Mouse (Mus musculus) erythroblast, embryonic 14.5 days (primary cell): ENCODE results near the gene Nol12. TPM values are rescaled to one million over a fixed set of nuclear protein-coding genes. Genes with fewer than 3 reads are reported as not detected.

Experiments
- H3K27me3 ChIP-seq: 2 replicates; pipeline ENCODE4 v1.6.1; 2012; ENCODE audit warnings: inconsistent platforms; ENCODE audit not compliant: control insufficient read depth
- H3K36me3 ChIP-seq: 2 replicates; pipeline ENCODE4 v1.6.1; 2012; ENCODE audit warnings: mild to moderate bottlenecking, inconsistent platforms; ENCODE audit not compliant: control insufficient read depth
- H3K4me1 ChIP-seq: 2 replicates; pipeline ENCODE4 v1.6.1; 2012; ENCODE audit warnings: inconsistent platforms; ENCODE audit not compliant: control insufficient read depth
- H3K4me3 ChIP-seq: replicated peaks from 2 replicates; pipeline ENCODE3; 2012; ENCODE audit warnings: moderate library complexity, mild to moderate bottlenecking, inconsistent platforms
- H3K9me3 ChIP-seq: 2 replicates; pipeline ENCODE4 v1.6.1; 2012; ENCODE audit warnings: low read length, inconsistent platforms, mixed read lengths; ENCODE audit not compliant: control insufficient read depth
- GATA1 ChIP-seq: IDR thresholded peaks from 2 replicates; pipeline ENCODE4 v1.6.1; 2012; ENCODE audit warnings: low read length, inconsistent platforms, mixed read lengths
- TAL1 ChIP-seq: IDR thresholded peaks from 3 replicates; pipeline ENCODE4 v1.6.1; 2012; ENCODE audit warnings: low read length, inconsistent platforms, mixed read lengths
- polyA plus RNA-seq: library from polyadenylated mRNA; stranded (reverse); fragments of >175 nt; gene quantifications from 2 replicates; pipeline ENCODE4 v1.2.3, GENCODE M21; 2012

The Nol12 gene
- polyA plus RNA-seq, 1 experiment, result 3.9 TPM

DNA sequence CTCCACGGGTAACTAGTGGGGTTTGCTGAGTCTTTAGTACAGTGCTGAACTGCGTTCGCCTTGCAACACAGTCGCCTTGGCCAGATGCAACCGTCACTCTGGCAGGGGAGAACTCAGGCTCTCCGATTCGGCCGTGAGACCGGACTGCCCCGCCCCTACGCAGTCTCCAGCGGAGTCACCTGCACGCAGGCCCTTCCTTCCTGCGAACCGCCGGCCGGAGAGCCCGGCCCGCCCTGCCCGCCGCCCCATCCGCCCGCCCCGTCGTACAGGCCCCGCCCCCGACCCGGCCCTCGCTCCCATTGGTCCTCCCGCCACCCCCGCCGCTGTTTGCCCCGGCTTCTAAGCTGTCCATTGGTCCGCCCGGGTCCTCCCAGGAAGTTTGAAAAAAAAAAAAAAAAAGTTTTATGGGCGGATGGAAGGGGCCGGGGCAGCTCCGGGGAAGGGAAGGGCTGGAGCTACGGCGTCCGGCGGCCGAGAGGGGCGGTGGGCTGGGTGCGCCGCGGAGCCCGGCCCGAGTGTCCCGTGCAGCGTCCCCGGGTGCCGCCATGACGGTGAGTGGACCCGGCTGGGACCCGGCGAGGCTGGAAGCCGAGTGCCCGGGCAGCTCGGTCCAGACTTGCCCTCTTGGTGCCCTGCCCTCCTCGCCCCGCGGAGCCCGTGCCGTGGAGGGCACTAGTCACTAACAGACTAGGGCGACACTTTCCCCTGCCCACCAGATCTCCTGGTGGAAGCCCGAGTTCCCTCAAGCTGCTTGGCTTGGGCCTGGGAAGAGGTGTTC, 48.1 kb downstream of the Nol12 start:
- no peak for TF ChIP-seq GATA1
- TF ChIP-seq TAL1, result no peak
- Histone ChIP-seq H3K36me3 (peaks cover 23% of the 10 kb centered on the region), H3K4me1 (peaks cover 56% of the 10 kb centered on the region)

DNA sequence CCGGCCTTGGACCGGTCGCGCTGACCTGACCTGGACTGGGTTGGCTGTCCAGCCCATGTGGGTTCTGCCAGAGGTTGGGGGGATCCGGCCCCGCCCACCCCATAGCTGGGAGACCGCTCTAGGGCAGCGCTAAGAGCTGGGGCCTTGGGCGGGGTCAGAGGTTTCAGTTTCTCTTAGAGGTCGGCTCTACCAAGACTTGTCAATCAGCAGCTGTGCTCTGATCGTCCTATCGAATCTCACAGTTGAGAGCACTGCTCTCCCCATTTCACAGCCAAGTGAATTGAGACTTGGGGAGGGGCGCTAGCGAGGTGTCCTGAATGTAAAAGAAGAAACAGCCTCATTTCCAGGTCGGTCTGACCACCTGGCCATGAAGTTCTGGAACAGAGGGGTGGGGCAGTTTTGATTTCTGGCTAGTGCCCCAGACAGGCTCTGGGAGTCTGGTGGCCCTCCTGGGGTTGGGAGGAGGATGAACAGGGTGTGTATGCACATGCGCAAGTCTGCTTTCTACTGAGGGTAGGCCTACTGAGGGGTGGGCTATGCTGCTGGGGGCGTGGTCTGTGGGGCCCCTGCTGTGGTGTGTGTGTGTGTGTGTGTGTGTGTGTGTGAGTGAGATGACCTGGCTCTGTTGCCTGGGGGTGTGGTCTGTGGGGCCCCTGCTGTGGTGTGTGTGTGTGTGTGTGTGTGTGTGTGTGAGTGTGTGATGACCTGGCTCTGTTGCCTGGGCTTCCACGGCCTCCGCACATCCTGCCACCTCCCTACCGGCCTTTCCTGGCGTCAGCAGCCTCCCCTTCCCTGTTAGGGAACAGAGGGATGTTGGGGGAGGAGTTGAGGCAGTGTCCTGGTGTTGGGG, 48.9 kb downstream of the Nol12 start:
- no peaks in the 10 kb centered on the region for H3K27me3 ChIP-seq
- no peak for TF ChIP-seq TAL1
- TF ChIP-seq GATA1, result no peak
- peaks cover 55% of the 10 kb centered on the region for H3K4me1 ChIP-seq

More for the DNA sequence above, 48.1 kb downstream of the Nol12 start:
- Histone ChIP-seq H3K4me3 (peak overlapping the region; percentile 86), H3K27me3 (no peaks in the 10 kb centered on the region), H3K9me3 (no peaks in the 10 kb centered on the region)

DNA sequence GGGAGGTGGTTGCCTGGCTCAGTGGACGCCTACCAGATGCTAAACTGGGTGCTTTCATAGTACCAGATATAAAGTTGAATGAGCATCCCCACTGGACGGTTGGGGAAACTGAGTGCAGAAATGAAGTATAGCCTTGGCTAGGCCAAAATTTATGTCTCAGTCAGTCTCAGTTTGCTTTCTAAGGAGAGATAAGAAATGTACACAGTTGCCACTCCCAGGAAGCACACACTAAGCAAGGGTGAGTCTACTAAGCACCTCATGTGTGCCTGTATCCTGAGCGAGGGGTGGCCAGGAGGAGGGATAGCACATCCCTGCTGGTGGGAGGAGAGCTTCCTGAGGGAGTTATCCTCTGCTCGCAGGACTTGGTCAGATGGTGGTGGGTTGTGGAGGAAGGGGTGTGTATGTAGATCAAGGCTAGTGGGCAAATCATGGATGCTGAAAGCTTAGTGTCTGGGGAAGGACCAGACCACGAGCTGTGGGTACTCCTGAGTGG, 49.6 kb downstream of the Nol12 start:
- Histone ChIP-seq H3K27me3 (no peaks in the 10 kb centered on the region), H3K36me3 (peaks cover 37% of the 10 kb centered on the region), H3K9me3 (no peaks in the 10 kb centered on the region), H3K4me1 (peaks cover 51% of the 10 kb centered on the region), H3K4me3 (peak overlapping the region; percentile 86)
- no peak for TF ChIP-seq GATA1
- TF ChIP-seq TAL1, result no peak

More for the DNA sequence above, 48.9 kb downstream of the Nol12 start:
- peaks cover 31% of the 10 kb centered on the region for H3K36me3 ChIP-seq
- H3K4me3 ChIP-seq, result peak overlapping the region; percentile 86
- no peaks in the 10 kb centered on the region for H3K9me3 ChIP-seq

DNA sequence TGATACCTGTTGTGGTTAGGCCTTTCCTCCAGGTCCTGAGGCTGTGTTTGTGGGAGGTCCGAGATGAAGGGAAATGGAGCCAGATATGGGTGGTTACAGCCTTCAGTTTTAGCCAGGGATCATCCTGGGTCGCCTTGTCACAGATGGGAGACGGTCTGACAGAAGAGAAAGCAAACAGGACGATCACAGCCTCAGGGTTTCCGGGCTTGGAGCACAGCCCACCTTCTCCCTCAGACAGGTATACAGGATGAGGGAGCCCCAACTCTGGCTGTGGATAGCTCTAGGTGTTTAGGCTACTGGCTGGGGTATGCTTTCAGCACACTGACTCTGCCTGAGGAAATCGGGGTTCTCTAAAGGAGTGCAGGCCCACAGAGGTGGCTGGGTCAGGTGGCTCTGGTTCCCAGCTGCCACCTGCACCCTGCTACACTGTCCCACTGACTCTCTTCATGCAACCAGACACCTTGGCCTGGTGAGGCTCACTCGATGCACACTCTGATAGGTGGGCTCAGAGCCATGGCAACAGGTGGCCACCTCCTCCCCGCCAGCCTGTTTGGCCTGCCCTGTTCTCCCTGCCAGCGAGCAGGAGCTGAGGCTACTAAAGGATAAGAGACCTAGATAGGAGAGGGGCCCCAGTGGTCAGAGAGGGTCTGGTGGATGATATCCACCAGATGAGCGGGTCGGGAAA, 51.9 kb downstream of the Nol12 start:
- Histone ChIP-seq H3K27me3 (no peaks in the 10 kb centered on the region), H3K4me1 (peaks cover 49% of the 10 kb centered on the region), H3K36me3 (peaks cover 61% of the 10 kb centered on the region), H3K9me3 (no peaks in the 10 kb centered on the region), H3K4me3 (no peak overlapping the region)
- TF ChIP-seq TAL1 (no peak), GATA1 (no peak)

DNA sequence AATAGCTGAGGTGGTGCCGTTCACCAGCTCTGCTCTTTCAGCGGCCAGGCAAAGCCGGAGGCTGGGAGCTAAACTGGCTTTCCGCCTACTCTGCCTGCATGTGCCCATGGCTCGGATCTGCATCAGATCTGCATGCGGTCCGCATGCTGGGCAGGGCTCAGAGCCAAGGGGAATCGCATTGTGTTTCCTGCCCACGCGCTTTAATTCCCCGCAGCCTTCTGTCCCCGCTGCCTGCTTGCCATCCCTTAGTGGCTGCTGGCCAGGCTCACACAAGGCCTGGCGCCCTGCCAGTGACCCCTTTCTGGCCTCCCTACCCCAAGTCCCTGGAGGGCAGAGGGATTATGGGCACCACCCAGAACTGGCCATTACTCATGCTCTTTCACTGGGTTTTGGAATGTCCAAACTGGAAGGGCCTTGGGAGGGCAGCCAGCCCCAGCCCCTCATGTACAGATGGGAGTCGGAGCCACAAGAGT, 53.8 kb downstream of the Nol12 start:
- Histone ChIP-seq H3K4me3 (no peak overlapping the region), H3K9me3 (no peaks in the 10 kb centered on the region), H3K36me3 (peaks cover 79% of the 10 kb centered on the region), H3K27me3 (no peaks in the 10 kb centered on the region), H3K4me1 (peaks cover 35% of the 10 kb centered on the region)
- TF ChIP-seq TAL1, result no peak
- TF ChIP-seq GATA1, result no peak

DNA sequence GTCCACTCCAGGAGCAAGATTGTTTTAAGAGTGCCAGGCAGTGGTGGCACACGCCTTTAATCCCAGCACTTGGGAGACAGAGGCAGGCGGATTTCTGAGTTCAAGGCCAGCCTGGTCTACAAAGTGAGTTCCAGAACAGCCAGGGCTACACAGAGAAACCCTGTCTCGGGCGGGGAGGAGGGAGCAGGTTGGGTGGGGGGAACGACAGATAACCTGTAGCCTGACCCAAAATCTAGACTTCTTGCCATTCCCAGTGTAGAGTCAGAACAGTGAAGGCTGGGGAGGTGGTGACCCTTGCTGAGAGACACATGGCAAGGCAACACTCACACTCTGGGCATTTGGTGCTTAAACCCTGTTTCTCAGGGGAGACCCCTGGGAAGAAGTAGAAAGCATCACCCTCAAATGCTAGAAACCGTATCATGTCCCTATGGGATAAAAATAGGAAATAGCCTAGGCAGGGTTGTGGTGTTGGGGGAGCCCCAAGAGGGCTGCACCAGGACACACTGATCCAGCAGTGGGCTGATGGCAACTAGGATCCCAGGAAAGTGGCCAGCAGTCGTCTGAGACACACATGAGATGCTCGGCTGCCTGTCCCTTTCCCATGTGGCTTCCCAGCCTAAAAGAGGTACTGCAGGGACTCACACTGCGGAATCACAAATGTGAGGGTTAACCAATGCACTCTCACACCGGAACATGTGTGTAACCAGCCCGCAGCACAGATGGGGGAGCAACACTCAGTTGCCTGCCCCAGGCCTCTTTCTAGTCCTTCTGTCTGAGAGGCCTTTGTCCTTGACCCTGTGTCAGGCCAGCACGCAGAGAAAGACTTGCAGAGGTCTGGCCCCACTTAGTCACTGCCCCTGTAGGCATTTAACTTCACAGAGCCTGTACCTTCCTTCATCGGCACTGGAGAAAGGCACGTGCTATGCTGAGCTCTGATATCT, 54.7 kb downstream of the Nol12 start:
- H3K27me3 ChIP-seq, result no peaks in the 10 kb centered on the region
- TF ChIP-seq TAL1, result no peak
- TF ChIP-seq GATA1, result no peak
- H3K9me3 ChIP-seq, result no peaks in the 10 kb centered on the region
- no peak overlapping the region for H3K4me3 ChIP-seq
- H3K36me3 ChIP-seq, result peaks cover 88% of the 10 kb centered on the region
- peaks cover 26% of the 10 kb centered on the region for H3K4me1 ChIP-seq

DNA sequence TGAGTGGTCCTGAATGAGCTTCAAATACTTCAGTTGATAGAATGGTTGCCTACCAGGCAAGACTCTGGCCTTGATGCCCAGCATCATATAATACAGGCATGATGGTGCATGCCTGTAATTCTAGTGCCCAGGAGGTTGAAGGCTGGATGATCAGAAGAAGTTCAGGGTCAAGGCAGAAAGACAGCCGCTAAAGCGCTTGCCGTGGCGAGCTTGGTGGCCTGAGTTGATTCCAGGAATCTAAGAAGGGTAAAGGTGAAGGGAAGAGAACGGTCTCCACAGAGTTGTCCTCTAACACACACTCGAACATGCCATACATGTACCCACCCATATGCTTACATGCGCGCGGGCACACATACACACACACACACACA, 55.3 kb downstream of the Nol12 start:
- Histone ChIP-seq H3K27me3 (no peaks in the 10 kb centered on the region), H3K9me3 (no peaks in the 10 kb centered on the region), H3K4me1 (peaks cover 20% of the 10 kb centered on the region), H3K36me3 (peaks cover 95% of the 10 kb centered on the region), H3K4me3 (no peak overlapping the region)
- no peak for TF ChIP-seq TAL1
- TF ChIP-seq GATA1, result no peak

DNA sequence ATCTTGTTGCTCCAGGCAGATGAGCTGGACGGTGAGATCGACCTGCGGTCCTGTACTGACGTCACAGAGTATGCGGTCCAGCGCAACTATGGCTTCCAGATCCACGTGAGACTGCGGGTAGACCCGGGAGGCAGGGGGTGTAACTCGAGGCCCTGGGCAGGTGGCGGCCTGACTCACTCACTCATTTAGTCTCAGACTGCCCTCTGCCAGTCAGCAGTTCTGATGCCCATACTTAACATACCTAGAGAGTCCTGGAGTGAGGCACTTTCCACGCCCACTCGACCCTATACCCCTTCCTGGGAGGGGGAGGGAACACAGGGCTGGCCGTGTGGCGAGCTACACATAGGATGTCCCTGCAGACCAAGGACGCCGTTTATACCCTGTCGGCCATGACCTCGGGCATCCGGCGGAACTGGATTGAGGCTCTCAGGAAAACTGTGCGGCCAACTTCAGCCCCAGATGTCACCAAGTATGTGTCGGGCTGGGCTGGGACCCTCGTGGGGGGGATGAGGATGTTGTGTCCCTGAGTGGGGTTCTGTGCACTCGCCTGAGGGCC, 56.3 kb downstream of the Nol12 start:
- Histone ChIP-seq H3K36me3 (peaks cover 97% of the 10 kb centered on the region), H3K27me3 (no peaks in the 10 kb centered on the region), H3K4me1 (peaks cover 20% of the 10 kb centered on the region), H3K9me3 (no peaks in the 10 kb centered on the region), H3K4me3 (no peak overlapping the region)
- TF ChIP-seq TAL1 (no peak), GATA1 (no peak)
